Mouse (Mus musculus) layer of hippocampus, adult 2 months (tissue): ENCODE data around the gene Rps6kb1. TPM values are rescaled to one million over a fixed set of nuclear protein-coding genes. Genes with fewer than 3 reads are reported as not detected.

ENCODE experiments used
- DNase-seq, 2 experiments: peaks; one replicate each; pipeline ENCODE4 v3.0.0; 2022; ENCODE audit warnings: low spot score in 2 of 2
- H3K27ac ChIP-seq: fragments of 200-600 bp; 2 replicates; pipeline ENCODE4 v1.8.1; 2022
- H3K4me3 ChIP-seq: fragments of 200-600 bp; 2 replicates; pipeline ENCODE4 v1.8.1; 2022; ENCODE audit warnings: mild to moderate bottlenecking
- CTCF ChIP-seq: fragments of 200-600 bp; conservative IDR thresholded peaks from 2 replicates; pipeline ENCODE4 v1.8.1; 2022; ENCODE audit warnings: antibody characterized with exemption, mild to moderate bottlenecking, moderate library complexity
- total RNA-seq, 2 experiments: library from RNA; stranded (reverse); gene quantifications; 2 replicates each; pipeline ENCODE4 v1.2.3; 2021

Gene Rps6kb1
- total RNA-seq, 2 experiments from 2014 or later: 43.8 to 44.2 TPM

- no peak for TF ChIP-seq CTCF
- no peak overlapping the region for H3K4me3 ChIP-seq
- DNase-seq: no peak
- no peak overlapping the region for H3K27ac ChIP-seq
These were observed 36.6 kb downstream of the Rps6kb1 start for GRCm38 (mm10) chr11:86507991-86508390.

- no peak overlapping the region for H3K27ac ChIP-seq
- no peak for DNase-seq
- no peak for TF ChIP-seq CTCF
- H3K4me3 ChIP-seq: no peak overlapping the region
These were observed 37.3 kb downstream of the Rps6kb1 start for GRCm38 (mm10) chr11:86507334-86507733.

- TF ChIP-seq CTCF: no peak
- no peak overlapping the region for H3K4me3 ChIP-seq
- no peak for DNase-seq
- no peak overlapping the region for H3K27ac ChIP-seq
These were observed 41.5 kb downstream of the Rps6kb1 start for GRCm38 (mm10) chr11:86503121-86503520.

GRCm38 (mm10) chr11:86500795-86501194 is 43.8 kb downstream of the Rps6kb1 start:
- Histone ChIP-seq H3K27ac (no peak overlapping the region), H3K4me3 (no peak overlapping the region)
- TF ChIP-seq CTCF: no peak
- no peak for DNase-seq

GRCm38 (mm10) chr11:86497908-86498307 is 46.7 kb downstream of the Rps6kb1 start:
- H3K27ac ChIP-seq: no peak overlapping the region
- H3K4me3 ChIP-seq: no peak overlapping the region
- TF ChIP-seq CTCF: peak; percentile 54
- no peak for DNase-seq

- no peak for TF ChIP-seq CTCF
These were observed 47.2 kb downstream of the Rps6kb1 start for GRCm38 (mm10) chr11:86497356-86497755.

GRCm38 (mm10) chr11:86490782-86491181 is 53.8 kb downstream of the Rps6kb1 start:
- H3K4me3 ChIP-seq: no peak overlapping the region
- no peak for TF ChIP-seq CTCF
- H3K27ac ChIP-seq: no peak overlapping the region
- no peak for DNase-seq

More at GRCm38 (mm10) chr11:86497356-86497755, 47.2 kb downstream of the Rps6kb1 start:
- DNase-seq: no peak
- Histone ChIP-seq H3K4me3 (no peak overlapping the region), H3K27ac (no peak overlapping the region)

GRCm38 (mm10) chr11:86484910-86485510 is 59.6 kb downstream of the Rps6kb1 start:
- peak overlapping the region; percentile 93 for H3K27ac ChIP-seq
- peak; percentile 27 to 44 for DNase-seq
- 0 out of 2 replicates have a peak, but pooled peaks have one; percentile 4 for TF ChIP-seq CTCF

GRCm38 (mm10) chr11:86484101-86484868 is 60.3 kb downstream of the Rps6kb1 start, which contains the start of gene Rnft1:
TSS of gene Rnft1 (plus strand) at chr11:86484657.
- Histone ChIP-seq H3K27ac (peak within 1 kb of the TSS; percentile 94), H3K4me3 (peak within 1 kb of the TSS; percentile 84)
- TF ChIP-seq CTCF: peak; percentile 55
- peak; percentile 97 to 99 for DNase-seq

More at GRCm38 (mm10) chr11:86484910-86485510, 59.6 kb downstream of the Rps6kb1 start:
- peak overlapping the region; percentile 84 for H3K4me3 ChIP-seq

- no peak for TF ChIP-seq CTCF
- H3K27ac ChIP-seq: no peak overlapping the region; the same call in 1 of the 2 replicates
- no peak for DNase-seq
- H3K4me3 ChIP-seq: no peak overlapping the region; the same call in 1 of the 2 replicates
These were observed 71.0 kb downstream of the Rps6kb1 start for GRCm38 (mm10) chr11:86473576-86473975.

- TF ChIP-seq CTCF: no peak
- DNase-seq: no peak
- peak overlapping the region; percentile 76 for H3K27ac ChIP-seq
- H3K4me3 ChIP-seq: peak overlapping the region; percentile 42
These were observed 71.8 kb downstream of the Rps6kb1 start for GRCm38 (mm10) chr11:86472771-86473171.

GRCm38 (mm10) chr11:86471785-86472184 is 72.8 kb downstream of the Rps6kb1 start:
- no peak overlapping the region for H3K4me3 ChIP-seq
- TF ChIP-seq CTCF: no peak
- no peak for DNase-seq
- no peak overlapping the region for H3K27ac ChIP-seq

- H3K27ac ChIP-seq: no peak overlapping the region
- TF ChIP-seq CTCF: no peak
- DNase-seq: no peak
- no peak overlapping the region for H3K4me3 ChIP-seq
These were observed 75.6 kb downstream of the Rps6kb1 start for GRCm38 (mm10) chr11:86468971-86469370.
